8 mouse cellular contexts compared by ENCODE assay signal in the genomic region with DNA sequence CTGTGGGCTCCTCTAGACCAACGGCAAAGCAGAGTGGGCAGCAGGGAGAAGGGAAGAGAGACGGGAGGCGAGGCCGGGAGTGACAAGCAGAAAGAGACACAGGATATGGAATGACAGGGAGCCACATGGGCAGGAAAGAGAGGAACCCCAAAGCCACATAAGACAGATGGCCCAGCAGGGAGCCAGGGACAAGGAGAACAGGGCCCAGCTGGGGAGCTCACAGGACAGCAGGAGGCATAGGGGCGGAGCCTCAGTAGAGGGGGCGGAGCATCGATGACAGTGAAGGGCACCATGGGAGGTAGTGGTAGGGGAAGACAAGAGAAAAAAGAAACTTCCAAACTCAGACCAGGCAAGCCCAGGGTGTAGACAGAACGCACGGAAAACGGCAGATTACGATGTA. TPM values are rescaled to one million over a fixed set of nuclear protein-coding genes. Genes with fewer than 3 reads are reported as not detected.
A peak's percentile ranks its signal among the peaks of the same experiment; 100 is the strongest.
DNase-seq lines count a peak whose midpoint lies in the region; ATAC-seq lines count a peak whose summit lies in the region.

No protein-coding gene starts in this region.

- H3K9ac ChIP-seq in heart, embryonic 12.5 days = no peak overlapping the region
- H3K9ac ChIP-seq in stomach, embryonic 16.5 days (ENCODE audit: low read length) = 0 out of 2 replicates have a peak overlapping the region, but pooled peaks have one; percentile 36

- H3K4me2 ChIP-seq in heart, embryonic 12.5 days = peak overlapping the region; percentile 38; the same call in 1 of the 2 replicates
- H3K4me2 ChIP-seq in stomach, embryonic 16.5 days (ENCODE audit: low read depth, low read length) = no peak overlapping the region

- H3K4me1 ChIP-seq in heart, embryonic 12.5 days (replicated peaks) = peaks cover 61% of the 10 kb centered on the region
- H3K4me1 ChIP-seq in stomach, embryonic 16.5 days (ENCODE audit: control insufficient read depth, insufficient read depth, low read length) = peaks cover 46% of the 10 kb centered on the region

- H3K9me3 ChIP-seq in heart, embryonic 12.5 days (replicated peaks) = no peaks in the 10 kb centered on the region; the same call in 1 of the 2 replicates
- H3K9me3 ChIP-seq in stomach, embryonic 16.5 days (replicated peaks; ENCODE audit: control insufficient read depth, low read length) = no peaks in the 10 kb centered on the region

- 38% methylated on average over 11 of the region's 11 CpGs for WGBS in heart, embryonic 12.5 days
- 53% methylated on average over 11 of the region's 11 CpGs for WGBS in stomach, embryonic 16.5 days

- H3K4me3 ChIP-seq in heart, embryonic 12.5 days = no peak overlapping the region
- H3K4me3 ChIP-seq in stomach, embryonic 16.5 days (replicated peaks; ENCODE audit: low read length) = no peak overlapping the region

- H3K36me3 ChIP-seq in heart, embryonic 12.5 days = no peaks in the 10 kb centered on the region
- H3K36me3 ChIP-seq in stomach, embryonic 16.5 days (ENCODE audit: control insufficient read depth, insufficient read depth, low read length) = no peaks in the 10 kb centered on the region

- no peaks in the 10 kb centered on the region for H3K27me3 ChIP-seq in heart, embryonic 12.5 days (replicated peaks)
- H3K27me3 ChIP-seq in stomach, embryonic 16.5 days (ENCODE audit: control insufficient read depth, insufficient read depth, low read length) = no peaks in the 10 kb centered on the region

- DNase-seq in heart, adult 11 months = no peak
- DNase-seq in 416B (ENCODE audit: low read depth) = peak; percentile 72
- peak; percentile 70 to 89 for DNase-seq in layer of hippocampus, postnatal 14 days (ENCODE audit: low spot score in 2 of 2)
- DNase-seq in ovary, adult 18-20 months (ENCODE audit: low spot score) = no peak
- DNase-seq in ovary, postnatal 14 days (ENCODE audit: low spot score) = no peak

- peak overlapping the region; percentile 65 for H3K27ac ChIP-seq in heart, embryonic 12.5 days (ENCODE audit: poor library complexity, severe bottlenecking)
- peak overlapping the region; percentile 73 for H3K27ac ChIP-seq in stomach, embryonic 16.5 days (ENCODE audit: low read length)

- ATAC-seq in heart, embryonic 12.5 days (ENCODE audit: insufficient number of reproducible peaks, low FRiP score) = no peak
- ATAC-seq in common myeloid progenitor, adult 5-6 weeks (replicated peaks; ENCODE audit: low read depth, poor library complexity, severe bottlenecking) = peak; percentile 31
- no peak for ATAC-seq in stomach, embryonic 16.5 days (ENCODE audit: insufficient read depth, low FRiP score)

RNA-seq across cellular contexts. Expression of gene 2900026A02Rik, which starts 55.6 kb away (rescaled TPM):
- polyA plus RNA-seq in heart, embryonic 12.5 days (2016; fragmentation: Nextera tagmentation; extraction: Ambion mirVana) = 20.0 and 22.8 TPM in 2 replicates
- total RNA-seq in common myeloid progenitor, adult 5-6 weeks (2017) = 6.4 and 7.8 TPM in 2 replicates
- 10 to 100 TPM; 69.6 to 70.6 TPM for total RNA-seq in layer of hippocampus, postnatal 14 days (2021)
- polyA plus RNA-seq in stomach, embryonic 16.5 days (2015; fragmentation: Nextera tagmentation; extraction: Ambion mirVana) = 14.9 TPM in 2 replicates

Comparison
In these comparisons a context has a peak if more than half of its experiments do, and no peak if none do; other contexts are left out.
1. DNase-seq: peak in 416B (single experiment) and layer of hippocampus, postnatal 14 days (2 of 2); none in heart, adult 11 months (single experiment), ovary, adult 18-20 months (single experiment) and ovary, postnatal 14 days (single experiment).